Mouse (Mus musculus) stomach, postnatal 0 days (tissue): ENCODE data around the gene Tmem202.

Experiments
- CTCF ChIP-seq: IDR thresholded peaks from 2 replicates; pipeline ENCODE4 v1.5.1; 2016; ENCODE audit warnings: antibody characterized with exemption, low read depth, mild to moderate bottlenecking, moderate library complexity
- EP300 ChIP-seq: optimal IDR thresholded peaks from 2 replicates; pipeline ENCODE3; 2016; ENCODE audit warnings: antibody characterized with exemption

DNA sequence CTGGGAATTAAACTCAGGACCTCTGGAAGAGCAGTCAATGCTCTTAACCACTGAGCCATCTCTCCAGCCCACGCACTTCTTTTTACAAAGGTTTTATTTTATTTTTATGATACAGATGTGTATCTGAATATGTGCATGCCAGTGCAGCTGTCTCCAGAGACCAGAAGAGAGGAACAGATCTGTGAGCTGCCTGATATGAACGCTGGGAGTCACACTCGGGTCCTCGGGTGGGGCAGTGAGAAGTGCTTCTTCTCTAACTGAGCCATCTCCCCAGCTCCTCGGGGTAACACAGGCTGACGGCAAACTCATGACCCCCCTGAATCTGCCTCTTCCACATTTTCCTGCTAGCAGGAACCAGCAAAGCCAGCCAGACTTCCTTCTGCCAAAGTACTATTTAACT is 12.9 kb downstream of the Tmem202 start:
- no peak for TF ChIP-seq CTCF
- TF ChIP-seq EP300: no peak
